Mouse (Mus musculus) hindbrain, postnatal 0 days (tissue): ENCODE data around the gene Elmo1. TPM values are rescaled to one million over a fixed set of nuclear protein-coding genes. Genes with fewer than 3 reads are reported as not detected.

Experiments
- ATAC-seq: fragments of 200-750 bp; cut with Nextera tagmentation; 2 replicates; pipeline ENCODE4 v1.8.0; 2017; ENCODE audit warnings: mild to moderate bottlenecking, moderate TSS enrichment, moderate library complexity
- DNase-seq: peaks from one replicate; pipeline ENCODE4 v3.0.0-alpha.2; 2015; ENCODE audit warnings: low spot score
- H3K27ac ChIP-seq: fragments of 300-500 bp; sonication (generic); 2 replicates; pipeline ENCODE4 v1.5.1; 2014; ENCODE audit warnings: mild to moderate bottlenecking
- H3K27me3 ChIP-seq: fragments of 300-500 bp; sonication (generic); 2 replicates; pipeline ENCODE4 v1.6.1; 2014; ENCODE audit warnings: low read length, mixed read lengths; ENCODE audit not compliant: insufficient read depth
- H3K36me3 ChIP-seq: fragments of 300-500 bp; sonication (generic); 2 replicates; pipeline ENCODE4 v1.6.1; 2014; ENCODE audit warnings: low read length, mixed read lengths; ENCODE audit not compliant: insufficient read depth
- H3K4me1 ChIP-seq: fragments of 300-500 bp; sonication (generic); 2 replicates; pipeline ENCODE4 v1.6.1; 2014; ENCODE audit warnings: antibody characterized with exemption, low read length, mixed read lengths; ENCODE audit not compliant: insufficient read depth
- H3K4me2 ChIP-seq: fragments of 300-500 bp; sonication (generic); 2 replicates; pipeline ENCODE4 v1.6.1; 2014; ENCODE audit warnings: low read depth, mild to moderate bottlenecking, low read length, moderate library complexity, mixed read lengths
- H3K4me3 ChIP-seq: fragments of 300-500 bp; sonication (generic); 2 replicates; pipeline ENCODE4 v1.5.1; 2014; ENCODE audit warnings: low read length
- H3K9ac ChIP-seq: fragments of 300-500 bp; sonication (generic); replicated peaks from 2 replicates; pipeline ENCODE4 v1.6.1; 2014; ENCODE audit warnings: mild to moderate bottlenecking, low read length, moderate library complexity, mixed read lengths
- H3K9me3 ChIP-seq: fragments of 300-500 bp; sonication (generic); 2 replicates; pipeline ENCODE4 v1.6.1; 2016; ENCODE audit warnings: low read length, mixed read lengths
- CTCF ChIP-seq: IDR thresholded peaks from 2 replicates; pipeline ENCODE4 v1.5.1; 2016; ENCODE audit warnings: antibody characterized with exemption, control low read depth, low read depth
- WGBS: fragments of 180-500 bp; shearing (Covaris S2); extraction: QIAGEN DNeasy Blood & Tissue Kit; methylation state at CpG from one replicate; pipeline ENCODE4 v1.1.7; 2014; 5-methylcytosine and 5-hydroxymethylcytosine counted together
- polyA plus RNA-seq: library from polyadenylated mRNA; unstranded; fragments of >200 nt; fragmentation: Nextera tagmentation; extraction: Ambion mirVana; gene quantifications from 2 replicates; pipeline ENCODE4 v1.2.1, GENCODE M21; 2015
- total RNA-seq: library from RNA; depleted of rRNA; stranded (reverse); fragments of >200 nt; gene quantifications from 2 replicates; pipeline ENCODE4 v1.2.3, GENCODE M21; 2014

Gene Elmo1
- total and polyA plus RNA-seq, 2 experiments from 2014 or later, result 35.8 to 37.5 TPM

- no peak overlapping the region for H3K9ac ChIP-seq
- H3K4me2 ChIP-seq, result no peak overlapping the region
- no peaks in the 10 kb centered on the region for H3K36me3 ChIP-seq
- peaks cover 5% of the 10 kb centered on the region; the same call in 1 of the 2 replicates for H3K4me1 ChIP-seq
- H3K27me3 ChIP-seq, result no peaks in the 10 kb centered on the region
- ATAC-seq (peak; percentile 61), DNase-seq (peak; percentile 35)
- H3K27ac ChIP-seq, result no peak overlapping the region
- no peak overlapping the region for H3K4me3 ChIP-seq
- 0 out of 2 replicates have a peak, but pooled peaks have one; percentile 6 for TF ChIP-seq CTCF
- H3K9me3 ChIP-seq, result no peaks in the 10 kb centered on the region
- 37% methylated on average over 3 of the region's 3 CpGs for WGBS
Observed at GRCm38 (mm10) chr13:20318615-20319219, 228.3 kb downstream of the Elmo1 start.

- 80% methylated on average over 5 of the region's 5 CpGs for WGBS
- ATAC-seq, result 0 out of 2 replicates have a peak, but pooled peaks have one; percentile 64
Observed at GRCm38 (mm10) chr13:20320232-20320631, 229.8 kb downstream of the Elmo1 start.

GRCm38 (mm10) chr13:20323478-20323877, 233.1 kb downstream of the Elmo1 start:
- no peaks in the 10 kb centered on the region for H3K9me3 ChIP-seq
- no peak for DNase-seq
- H3K36me3 ChIP-seq, result no peaks in the 10 kb centered on the region
- H3K9ac ChIP-seq, result no peak overlapping the region
- no peak overlapping the region for H3K4me2 ChIP-seq
- H3K27me3 ChIP-seq, result no peaks in the 10 kb centered on the region
- H3K27ac ChIP-seq, result no peak overlapping the region
- no peak for ATAC-seq
- no peak for TF ChIP-seq CTCF
- WGBS, result 75% methylated on average over 4 of the region's 4 CpGs
- H3K4me1 ChIP-seq, result no peaks in the 10 kb centered on the region
- no peak overlapping the region for H3K4me3 ChIP-seq

More at GRCm38 (mm10) chr13:20320232-20320631, 229.8 kb downstream of the Elmo1 start:
- no peak overlapping the region for H3K4me3 ChIP-seq
- TF ChIP-seq CTCF, result peak; percentile 58
- no peaks in the 10 kb centered on the region for H3K27me3 ChIP-seq
- no peaks in the 10 kb centered on the region for H3K36me3 ChIP-seq
- no peak overlapping the region for H3K4me2 ChIP-seq
- DNase-seq, result peak; percentile 50
- peaks cover 5% of the 10 kb centered on the region; the same call in 1 of the 2 replicates for H3K4me1 ChIP-seq
- no peak overlapping the region for H3K27ac ChIP-seq
- H3K9me3 ChIP-seq, result no peaks in the 10 kb centered on the region
- no peak overlapping the region for H3K9ac ChIP-seq

GRCm38 (mm10) chr13:20327064-20327463, 236.7 kb downstream of the Elmo1 start:
- WGBS, result 91% methylated on average over 4 of the region's 4 CpGs
- no peak for ATAC-seq
- Histone ChIP-seq H3K9ac (no peak overlapping the region), H3K27me3 (no peaks in the 10 kb centered on the region), H3K9me3 (no peaks in the 10 kb centered on the region), H3K27ac (no peak overlapping the region), H3K4me2 (no peak overlapping the region), H3K4me3 (no peak overlapping the region), H3K36me3 (no peaks in the 10 kb centered on the region), H3K4me1 (no peaks in the 10 kb centered on the region)
- no peak for DNase-seq
- no peak for TF ChIP-seq CTCF

- H3K4me1 ChIP-seq, result no peaks in the 10 kb centered on the region
- ATAC-seq (no peak), DNase-seq (no peak)
- no peaks in the 10 kb centered on the region for H3K27me3 ChIP-seq
- H3K27ac ChIP-seq, result no peak overlapping the region
- 77% methylated on average over 3 of the region's 3 CpGs for WGBS
- no peak overlapping the region for H3K9ac ChIP-seq
- no peak for TF ChIP-seq CTCF
- no peaks in the 10 kb centered on the region for H3K9me3 ChIP-seq
- H3K4me2 ChIP-seq, result no peak overlapping the region
- H3K4me3 ChIP-seq, result no peak overlapping the region
- H3K36me3 ChIP-seq, result no peaks in the 10 kb centered on the region
Observed at GRCm38 (mm10) chr13:20327975-20328374, 237.6 kb downstream of the Elmo1 start.

- Histone ChIP-seq H3K4me1 (no peaks in the 10 kb centered on the region), H3K27ac (no peak overlapping the region), H3K27me3 (no peaks in the 10 kb centered on the region), H3K9ac (no peak overlapping the region), H3K9me3 (no peaks in the 10 kb centered on the region), H3K36me3 (no peaks in the 10 kb centered on the region), H3K4me3 (no peak overlapping the region), H3K4me2 (no peak overlapping the region)
- no peak for TF ChIP-seq CTCF
- DNase-seq (no peak), ATAC-seq (no peak)
- 92% methylated on average over 1 of the region's 1 CpGs for WGBS
Observed at GRCm38 (mm10) chr13:20328672-20329071, 238.3 kb downstream of the Elmo1 start.

- H3K27me3 ChIP-seq, result no peaks in the 10 kb centered on the region
- no peaks in the 10 kb centered on the region for H3K4me1 ChIP-seq
- peak; percentile 60 for DNase-seq
- H3K4me3 ChIP-seq, result no peak overlapping the region
- TF ChIP-seq CTCF, result no peak
- peak; percentile 78 for ATAC-seq
- H3K36me3 ChIP-seq, result no peaks in the 10 kb centered on the region
- 68% methylated on average over 7 of the region's 7 CpGs for WGBS
- peak overlapping the region; percentile 48; the same call in 1 of the 2 replicates for H3K27ac ChIP-seq
- H3K9ac ChIP-seq, result no peak overlapping the region
- H3K9me3 ChIP-seq, result no peaks in the 10 kb centered on the region
- H3K4me2 ChIP-seq, result no peak overlapping the region
Observed at GRCm38 (mm10) chr13:20330954-20331353, 240.6 kb downstream of the Elmo1 start.
